Comparison of ENCODE assay signal across 16 mouse cellular contexts in the genomic region with DNA sequence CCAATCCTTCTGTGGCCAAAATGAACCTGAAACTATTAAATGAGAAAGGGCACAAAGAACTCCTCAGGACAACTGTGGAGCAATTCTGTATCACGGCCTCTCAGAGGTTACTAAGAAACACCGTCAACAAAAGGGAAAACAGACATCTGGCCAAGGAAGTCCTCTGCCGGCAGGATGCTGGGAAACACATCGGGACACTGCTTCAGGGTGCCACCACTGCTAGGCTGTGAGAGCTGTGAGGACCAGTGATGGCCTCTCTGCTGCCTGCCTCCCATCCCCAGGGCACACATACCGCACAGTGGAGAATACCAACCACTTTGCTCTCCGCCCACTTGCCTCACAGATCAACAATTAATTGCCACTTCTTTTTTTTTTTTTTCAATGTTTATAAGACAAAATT.
A peak's percentile ranks its signal among the peaks of the same experiment; 100 is the strongest.
DNase-seq lines count a peak whose midpoint lies in the region; ATAC-seq and TF ChIP-seq lines count a peak whose summit lies in the region.
"Had no signal": no experiment of that assay in that cellular context is flagged by ENCODE, and none has a peak within 500 bp of the region (broad histone marks: within the 10 kb centered on the region; RNA-seq: fewer than 3 reads in every experiment).

No protein-coding gene starts in this region.

- 0 out of 2 replicates have a peak, but pooled peaks cover 5% of the 10 kb centered on the region for H3K4me1 ChIP-seq in heart, embryonic 11.5 days (ENCODE audit: control insufficient read depth, insufficient read depth, low read length)
- no peaks in the 10 kb centered on the region; the same call in 1 of the 2 replicates for H3K4me1 ChIP-seq in brown adipose tissue, adult 24 weeks (ENCODE audit: control insufficient read depth, insufficient read depth, insufficient read length, low read length)

- intact Hi-C loops in heart, postnatal 10 days (cut with DNase I), result loop anchor here (2.0 kb wide), 1 partner anchor 15 kb away; no protein-coding TSS in a partner anchor

- DNase-seq in heart, adult 18-20 months, result peak; percentile 67 to 76
- no peak for DNase-seq in layer of hippocampus, adult 2 months (ENCODE audit: low spot score in 2 of 2)
- DNase-seq in layer of hippocampus, adult 9-10 months (ENCODE audit: low spot score), result no peak
- peak; percentile 69 to 77 for DNase-seq in heart, postnatal 10 days
- no peak for DNase-seq in testis, postnatal 10 days (ENCODE audit: low spot score)
- no peak for DNase-seq in spleen, postnatal 14 days (ENCODE audit: low spot score in 2 of 2)
- DNase-seq: adrenal gland, postnatal 25 days; cerebellum, adult 11-12 months; cerebellum, postnatal 14 days; embryo, embryonic 11 days; left cerebral cortex, postnatal 4 days; liver had no signal

- no peak for ATAC-seq in heart, embryonic 11.5 days (replicated peaks; ENCODE audit: insufficient number of reproducible peaks, low FRiP score, low TSS enrichment)
- ATAC-seq: forebrain, embryonic 16.5 days had no signal

- no peak overlapping the region for H3K9ac ChIP-seq in heart, embryonic 11.5 days (ENCODE audit: low read depth, low read length)

- H3K4me2 ChIP-seq in heart, embryonic 11.5 days, result no peak overlapping the region

- H3K27ac ChIP-seq in heart, embryonic 11.5 days (ENCODE audit: low read depth, low read length), result no peak overlapping the region
- H3K27ac ChIP-seq in layer of hippocampus, adult 2 months, result peak overlapping the region; percentile 82
- H3K27ac ChIP-seq in brown adipose tissue, adult 24 weeks (replicated peaks; ENCODE audit: low read depth, low read length), result 0 out of 2 replicates have a peak overlapping the region, but pooled peaks have one; percentile 10

- WGBS in heart, embryonic 11.5 days (ENCODE audit: insufficient replicate concordance), result 64% methylated on average over 6 of the region's 6 CpGs

- TF ChIP-seq CTCF in layer of hippocampus, adult 2 months (conservative IDR thresholded peaks at IDR 0.05), result no peak

- H3K36me3 ChIP-seq in heart, embryonic 11.5 days (ENCODE audit: control insufficient read depth, insufficient read depth, low read length), result no peaks in the 10 kb centered on the region

- no peaks in the 10 kb centered on the region for H3K9me3 ChIP-seq in heart, embryonic 11.5 days (replicated peaks; ENCODE audit: control insufficient read depth, low read length)

- no peaks in the 10 kb centered on the region for H3K27me3 ChIP-seq in heart, embryonic 11.5 days (ENCODE audit: control insufficient read depth, insufficient read depth, low read length)
- H3K27me3 ChIP-seq: CH12.LX had no signal

- no peak overlapping the region for H3K4me3 ChIP-seq in heart, embryonic 11.5 days (ENCODE audit: low read depth, low read length)
- no peak overlapping the region for H3K4me3 ChIP-seq in layer of hippocampus, adult 2 months
- H3K4me3 ChIP-seq in brown adipose tissue, adult 24 weeks (ENCODE audit: insufficient read depth, low read depth, low read length), result no peak overlapping the region

Comparison
In these comparisons a context has a peak if more than half of its experiments do, and no peak if none do; other contexts are left out.
1. DNase-seq: peak in heart, adult 18-20 months (2 of 2) and heart, postnatal 10 days (2 of 2); none in layer of hippocampus, adult 2 months (0 of 2), layer of hippocampus, adult 9-10 months (single experiment), testis, postnatal 10 days (single experiment) and spleen, postnatal 14 days (0 of 2).